Mouse (Mus musculus) lung, adult 2 months (tissue): ENCODE data around the gene Dnttip1.

ENCODE experiments used
- CTCF ChIP-seq: fragments of 200-500 bp; IDR thresholded peaks from 2 replicates; pipeline ENCODE4 v1.5.1; 2011; ENCODE audit warnings: mild to moderate bottlenecking, low read length, control low read depth; ENCODE audit not compliant: insufficient read depth
- POLR2A ChIP-seq: fragments of 200-500 bp; IDR thresholded peaks from 2 replicates; pipeline ENCODE4 v1.6.1; 2011; ENCODE audit warnings: low read depth, mild to moderate bottlenecking, control low read depth, low read length, borderline replicate concordance; ENCODE audit errors: extremely low read depth

- no peak for TF ChIP-seq CTCF
- TF ChIP-seq POLR2A: no peak
Observed at GRCm38 (mm10) chr2:164752454-164752853, 6.7 kb downstream of the Dnttip1 start.
